Mouse (Mus musculus) liver, embryonic 11.5 days (tissue): ENCODE data around the gene Bcar3. TPM values are rescaled to one million over a fixed set of nuclear protein-coding genes. Genes with fewer than 3 reads are reported as not detected.

Source experiments
- ATAC-seq: fragments of 200-750 bp; cut with Nextera tagmentation; replicated peaks from 2 replicates; pipeline ENCODE4 v1.8.0; 2017; ENCODE audit warnings: moderate number of reproducible peaks, mild to moderate bottlenecking, moderate TSS enrichment, moderate library complexity; ENCODE audit not compliant: low FRiP score
- DNase-seq: peaks from one replicate; pipeline ENCODE4 v3.0.0-alpha.2; 2017; ENCODE audit warnings: low spot score
- H3K27ac ChIP-seq: fragments of 300-500 bp; sonication (generic); 2 replicates; pipeline ENCODE4 v1.5.1; 2014; ENCODE audit warnings: mild to moderate bottlenecking, low read depth, low read length, control low read depth
- H3K27me3 ChIP-seq: fragments of 300-500 bp; sonication (generic); replicated peaks from 2 replicates; pipeline ENCODE4 v1.6.1; 2014; ENCODE audit warnings: low read length, mixed read lengths; ENCODE audit not compliant: control insufficient read depth, insufficient read depth
- H3K36me3 ChIP-seq: fragments of 300-500 bp; sonication (generic); 2 replicates; pipeline ENCODE4 v1.6.1; 2014; ENCODE audit warnings: mild to moderate bottlenecking, low read length, moderate library complexity, mixed read lengths; ENCODE audit not compliant: control insufficient read depth, insufficient read depth
- H3K4me1 ChIP-seq: fragments of 300-500 bp; sonication (generic); replicated peaks from 2 replicates; pipeline ENCODE4 v1.6.1; 2014; ENCODE audit warnings: low read length, mixed read lengths; ENCODE audit not compliant: control insufficient read depth, insufficient read depth
- H3K4me2 ChIP-seq: fragments of 300-500 bp; sonication (generic); 2 replicates; pipeline ENCODE4 v1.6.1; 2014; ENCODE audit warnings: mild to moderate bottlenecking, control low read depth, moderate library complexity
- H3K4me3 ChIP-seq: fragments of 300-500 bp; sonication (generic); 2 replicates; pipeline ENCODE4 v1.5.1; 2014; ENCODE audit warnings: low read depth, low read length, control low read depth
- H3K9ac ChIP-seq: fragments of 300-500 bp; sonication (generic); 2 replicates; pipeline ENCODE4 v1.6.1; 2014; ENCODE audit warnings: low read depth, low read length, control low read depth
- H3K9me3 ChIP-seq: fragments of 300-500 bp; sonication (generic); 2 replicates; pipeline ENCODE4 v1.6.1; 2016; ENCODE audit warnings: low read length, inconsistent platforms, mixed read lengths; ENCODE audit not compliant: control insufficient read depth
- WGBS: fragments of 180-500 bp; shearing (Covaris S2); extraction: QIAGEN DNeasy Blood & Tissue Kit; methylation state at CpG from one replicate; pipeline ENCODE4 v1.1.7; 2014; 5-methylcytosine and 5-hydroxymethylcytosine counted together
- polyA plus RNA-seq: library from polyadenylated mRNA; unstranded; fragments of >200 nt; fragmentation: Nextera tagmentation; extraction: Ambion mirVana; gene quantifications from 2 replicates; pipeline ENCODE4 v1.2.1, GENCODE M21; 2014

The Bcar3 gene
- polyA plus RNA-seq, 1 experiment from 2014 or later = 10.1 TPM

GRCm38 (mm10) chr3:122518231-122518736 lies 224.3 kb downstream of the Bcar3 start:
- no peak overlapping the region for H3K4me3 ChIP-seq
- peaks cover 12% of the 10 kb centered on the region for H3K4me1 ChIP-seq
- H3K36me3 ChIP-seq = no peaks in the 10 kb centered on the region
- H3K4me2 ChIP-seq = no peak overlapping the region
- H3K27me3 ChIP-seq = no peaks in the 10 kb centered on the region
- no peak overlapping the region for H3K27ac ChIP-seq
- H3K9ac ChIP-seq = no peak overlapping the region
- no peak for DNase-seq
- no peak for ATAC-seq
- WGBS = 58% methylated on average over 9 of the region's 9 CpGs
- no peaks in the 10 kb centered on the region for H3K9me3 ChIP-seq

- Histone ChIP-seq H3K4me2 (no peak overlapping the region), H3K27me3 (no peaks in the 10 kb centered on the region), H3K4me3 (no peak overlapping the region), H3K9ac (no peak overlapping the region), H3K27ac (no peak overlapping the region), H3K9me3 (no peaks in the 10 kb centered on the region), H3K4me1 (peaks cover 12% of the 10 kb centered on the region), H3K36me3 (no peaks in the 10 kb centered on the region)
- no peak for ATAC-seq
- no peak for DNase-seq
- 72% methylated on average over 13 of the region's 13 CpGs for WGBS
Observed at GRCm38 (mm10) chr3:122519082-122519481, 225.1 kb downstream of the Bcar3 start.

- ATAC-seq = no peak
- WGBS = 80% methylated on average over 3 of the region's 3 CpGs
- Histone ChIP-seq H3K4me3 (no peak overlapping the region), H3K9ac (no peak overlapping the region), H3K27ac (no peak overlapping the region), H3K4me2 (no peak overlapping the region), H3K4me1 (peaks cover 12% of the 10 kb centered on the region), H3K27me3 (no peaks in the 10 kb centered on the region), H3K9me3 (no peaks in the 10 kb centered on the region), H3K36me3 (no peaks in the 10 kb centered on the region)
- DNase-seq = no peak
Observed at GRCm38 (mm10) chr3:122520365-122520764, 226.4 kb downstream of the Bcar3 start.

- DNase-seq (no peak), ATAC-seq (no peak; the same call in 1 of the 2 replicates)
- 60% methylated on average over 4 of the region's 4 CpGs for WGBS
- H3K27ac ChIP-seq = no peak overlapping the region
- peaks cover 7% of the 10 kb centered on the region for H3K4me1 ChIP-seq
- no peaks in the 10 kb centered on the region for H3K27me3 ChIP-seq
- no peak overlapping the region for H3K4me3 ChIP-seq
- H3K4me2 ChIP-seq = no peak overlapping the region
- H3K9me3 ChIP-seq = no peaks in the 10 kb centered on the region
- no peaks in the 10 kb centered on the region for H3K36me3 ChIP-seq
- no peak overlapping the region for H3K9ac ChIP-seq
Observed at GRCm38 (mm10) chr3:122520875-122521274, 226.9 kb downstream of the Bcar3 start.

GRCm38 (mm10) chr3:122521294-122521693 lies 227.4 kb downstream of the Bcar3 start:
- no peak overlapping the region for H3K27ac ChIP-seq
- WGBS = 29% methylated on average over 1 of the region's 1 CpGs
- H3K27me3 ChIP-seq = no peaks in the 10 kb centered on the region
- no peak overlapping the region for H3K9ac ChIP-seq
- no peak overlapping the region for H3K4me2 ChIP-seq
- no peak overlapping the region for H3K4me3 ChIP-seq
- no peak for ATAC-seq
- H3K36me3 ChIP-seq = no peaks in the 10 kb centered on the region
- H3K4me1 ChIP-seq = peaks cover 5% of the 10 kb centered on the region; the same call in 1 of the 2 replicates
- no peak for DNase-seq
- no peaks in the 10 kb centered on the region for H3K9me3 ChIP-seq

GRCm38 (mm10) chr3:122528477-122528876 lies 234.5 kb downstream of the Bcar3 start:
- Histone ChIP-seq H3K27me3 (no peaks in the 10 kb centered on the region), H3K4me3 (no peak overlapping the region), H3K4me2 (no peak overlapping the region), H3K4me1 (no peaks in the 10 kb centered on the region), H3K9me3 (no peaks in the 10 kb centered on the region), H3K27ac (no peak overlapping the region), H3K9ac (no peak overlapping the region), H3K36me3 (no peaks in the 10 kb centered on the region)
- DNase-seq (no peak), ATAC-seq (no peak)
- 69% methylated on average over 3 of the region's 3 CpGs for WGBS

- Histone ChIP-seq H3K4me1 (no peaks in the 10 kb centered on the region), H3K4me2 (no peak overlapping the region), H3K9me3 (no peaks in the 10 kb centered on the region), H3K36me3 (no peaks in the 10 kb centered on the region; the same call in 1 of the 2 replicates), H3K4me3 (no peak overlapping the region), H3K27me3 (no peaks in the 10 kb centered on the region), H3K27ac (no peak overlapping the region), H3K9ac (no peak overlapping the region)
- ATAC-seq (no peak; the same call in 1 of the 2 replicates), DNase-seq (no peak)
- WGBS = 83% methylated on average over 8 of the region's 8 CpGs
Observed at GRCm38 (mm10) chr3:122535938-122536703, 242.2 kb downstream of the Bcar3 start.

GRCm38 (mm10) chr3:122538851-122539250 lies 244.9 kb downstream of the Bcar3 start:
- no peak overlapping the region for H3K27ac ChIP-seq
- no peaks in the 10 kb centered on the region; the same call in 1 of the 2 replicates for H3K36me3 ChIP-seq
- no peaks in the 10 kb centered on the region for H3K9me3 ChIP-seq
- no peak overlapping the region for H3K9ac ChIP-seq
- 87% methylated on average over 2 of the region's 2 CpGs for WGBS
- no peak overlapping the region for H3K4me3 ChIP-seq
- H3K27me3 ChIP-seq = no peaks in the 10 kb centered on the region
- no peak for ATAC-seq
- no peak for DNase-seq
- H3K4me2 ChIP-seq = no peak overlapping the region
- no peaks in the 10 kb centered on the region for H3K4me1 ChIP-seq
